Mouse (Mus musculus) G1E (cell line): Measurements from ENCODE around the gene Lrrc26.

ENCODE experiments used
- CTCF ChIP-seq: IDR thresholded peaks from 2 replicates; pipeline ENCODE4 v1.5.1; 2012; ENCODE audit warnings: low read depth, low read length, inconsistent platforms, mixed read lengths
- GATA1 ChIP-seq: IDR thresholded peaks from 2 replicates; pipeline ENCODE4 v1.6.1; 2012; ENCODE audit warnings: borderline replicate concordance, low read length, inconsistent platforms, mixed read lengths
- GATA2 ChIP-seq: IDR thresholded peaks from 2 replicates; pipeline ENCODE4 v1.6.1; 2012; ENCODE audit warnings: low read depth, low read length, inconsistent platforms, borderline replicate concordance
- POLR2AphosphoS5 ChIP-seq: IDR thresholded peaks from 2 replicates; pipeline ENCODE4 v1.6.1; 2012; ENCODE audit warnings: low read depth, low read length, inconsistent platforms; ENCODE audit not compliant: insufficient replicate concordance
- TAL1 ChIP-seq: conservative IDR thresholded peaks from 2 replicates; pipeline ENCODE4 v1.6.1; 2012; ENCODE audit warnings: low read depth, low read length, inconsistent platforms, mixed read lengths

DNA sequence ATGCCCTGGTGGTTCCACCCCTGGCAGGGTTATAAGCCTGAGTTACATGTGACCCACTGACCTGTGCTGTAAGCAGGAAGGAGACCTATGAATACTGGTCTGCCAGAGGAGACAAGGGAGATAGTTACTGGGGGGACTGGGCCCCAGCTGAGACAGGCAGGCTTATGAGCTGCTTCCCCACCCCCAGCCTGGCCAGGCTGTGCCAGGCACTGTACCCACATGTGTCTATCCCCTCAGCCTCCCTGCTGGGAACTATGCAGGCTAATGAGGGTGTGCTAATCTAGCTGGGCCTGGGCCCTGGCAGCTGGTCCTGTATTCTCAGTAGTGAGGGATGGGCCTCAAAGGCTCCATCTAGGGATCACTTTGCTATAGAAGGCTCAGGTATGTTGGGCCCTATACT is 22.5 kb upstream of the Lrrc26 start:
- no peak for TF ChIP-seq CTCF
- no peak for TF ChIP-seq TAL1
- TF ChIP-seq GATA2, result no peak
- TF ChIP-seq GATA1, result no peak
- no peak for TF ChIP-seq POLR2AphosphoS5
